Mouse (Mus musculus) lung, embryonic 14.5 days (tissue): ENCODE results near the gene 1700025G04Rik. TPM values are rescaled to one million over a fixed set of nuclear protein-coding genes. Genes with fewer than 3 reads are reported as not detected.
"Not testable (repeated sequence)": the region's sequence is repeated elsewhere in the genome, so short reads cannot be mapped to it uniquely, and the experiment has no call there.

Source experiments
- ATAC-seq: fragments of 200-750 bp; cut with Nextera tagmentation; 2 replicates; pipeline ENCODE4 v1.8.0; 2017; ENCODE audit warnings: mild to moderate bottlenecking, moderate TSS enrichment, moderate library complexity; ENCODE audit not compliant: insufficient read depth
- DNase-seq: peaks from one replicate; pipeline ENCODE4 v3.0.0-alpha.2; 2015
- H3K27ac ChIP-seq: fragments of 300-500 bp; sonication (generic); 2 replicates; pipeline ENCODE4 v1.5.1; 2014; ENCODE audit warnings: low read depth, mild to moderate bottlenecking, moderate library complexity
- H3K27me3 ChIP-seq: fragments of 300-500 bp; sonication (generic); 2 replicates; pipeline ENCODE4 v1.6.1; 2014; ENCODE audit warnings: low read length, control low read depth; ENCODE audit not compliant: insufficient read depth
- H3K36me3 ChIP-seq: fragments of 300-500 bp; sonication (generic); 2 replicates; pipeline ENCODE4 v1.6.1; 2014; ENCODE audit warnings: control low read depth; ENCODE audit not compliant: insufficient read depth
- H3K4me1 ChIP-seq: fragments of 300-500 bp; sonication (generic); 2 replicates; pipeline ENCODE4 v1.6.1; 2014; ENCODE audit warnings: antibody characterized with exemption, control low read depth; ENCODE audit not compliant: insufficient read depth
- H3K4me2 ChIP-seq: fragments of 300-500 bp; sonication (generic); 2 replicates; pipeline ENCODE4 v1.6.1; 2014; ENCODE audit warnings: mild to moderate bottlenecking
- H3K4me3 ChIP-seq: fragments of 300-500 bp; sonication (generic); 2 replicates; pipeline ENCODE4 v1.5.1; 2014; ENCODE audit warnings: low read depth, low read length
- H3K9ac ChIP-seq: fragments of 300-500 bp; sonication (generic); 2 replicates; pipeline ENCODE4 v1.6.1; 2014
- H3K9me3 ChIP-seq: fragments of 300-500 bp; sonication (generic); 2 replicates; pipeline ENCODE4 v1.6.1; 2016; ENCODE audit warnings: low read depth, low read length, control low read depth
- CTCF ChIP-seq: IDR thresholded peaks from 2 replicates; pipeline ENCODE4 v1.5.1; 2016; ENCODE audit warnings: antibody characterized with exemption, low read depth
- WGBS: fragments of 180-500 bp; shearing (Covaris S2); extraction: QIAGEN DNeasy Blood & Tissue Kit; methylation state at CpG from one replicate; pipeline ENCODE4 v1.1.7; 2014; 5-methylcytosine and 5-hydroxymethylcytosine counted together
- polyA plus RNA-seq: library from polyadenylated mRNA; unstranded; fragments of >200 nt; fragmentation: Nextera tagmentation; extraction: Ambion mirVana; gene quantifications from 2 replicates; pipeline ENCODE4 v1.2.1, GENCODE M21; 2014

1700025G04Rik gene
- polyA plus RNA-seq, 1 experiment from 2014 or later, result 27.4 TPM

DNA sequence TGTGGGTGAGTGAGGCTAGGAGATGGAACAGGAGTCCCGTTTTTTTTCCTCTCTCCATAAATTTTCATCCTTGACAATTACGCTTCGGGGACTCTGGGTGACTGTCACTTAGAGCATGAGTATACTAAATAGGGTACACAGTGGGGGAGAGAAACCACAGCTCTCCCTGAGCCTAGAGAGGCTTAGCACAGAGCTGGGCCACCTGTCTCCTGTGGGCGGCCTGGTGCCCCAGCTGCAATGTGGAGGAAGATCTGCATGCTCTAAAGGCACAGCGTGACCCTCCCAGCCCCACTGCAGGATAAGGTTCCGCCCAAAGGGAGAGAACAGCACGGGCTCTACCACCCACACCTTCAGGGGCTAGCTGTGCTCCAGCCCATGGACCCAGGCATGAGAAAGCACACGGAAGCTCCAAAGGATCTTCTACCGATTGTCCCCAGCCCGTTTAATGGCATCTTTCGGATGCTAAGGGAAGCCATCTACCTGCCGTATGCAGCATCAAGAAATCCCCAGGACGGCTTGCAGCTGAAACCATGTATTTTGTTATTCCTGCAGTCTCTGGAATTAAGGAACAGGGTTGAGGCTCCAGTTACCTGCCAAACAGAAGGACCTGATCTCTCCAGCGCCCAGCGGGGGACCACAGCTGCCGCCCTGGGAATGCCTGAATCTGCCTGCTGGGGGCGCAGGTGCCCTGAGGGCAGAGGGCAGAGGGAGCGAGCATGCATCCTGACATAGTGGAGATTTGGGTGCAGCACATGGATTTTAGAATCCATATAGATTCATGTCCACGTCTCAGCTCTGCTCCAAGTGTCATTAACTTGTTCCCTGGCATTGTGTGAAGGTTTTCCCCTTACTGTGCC, 243.8 kb downstream of the 1700025G04Rik start:
- 60% methylated on average over 19 of the region's 19 CpGs for WGBS
- no peak overlapping the region for H3K4me2 ChIP-seq
- no peaks in the 10 kb centered on the region for H3K4me1 ChIP-seq
- no peaks in the 10 kb centered on the region for H3K9me3 ChIP-seq
- H3K27ac ChIP-seq, result no peak overlapping the region
- no peak overlapping the region for H3K4me3 ChIP-seq
- H3K9ac ChIP-seq, result no peak overlapping the region
- peak; percentile 49 for TF ChIP-seq CTCF
- no peak for ATAC-seq
- no peaks in the 10 kb centered on the region for H3K27me3 ChIP-seq
- no peaks in the 10 kb centered on the region for H3K36me3 ChIP-seq
- DNase-seq, result no peak

DNA sequence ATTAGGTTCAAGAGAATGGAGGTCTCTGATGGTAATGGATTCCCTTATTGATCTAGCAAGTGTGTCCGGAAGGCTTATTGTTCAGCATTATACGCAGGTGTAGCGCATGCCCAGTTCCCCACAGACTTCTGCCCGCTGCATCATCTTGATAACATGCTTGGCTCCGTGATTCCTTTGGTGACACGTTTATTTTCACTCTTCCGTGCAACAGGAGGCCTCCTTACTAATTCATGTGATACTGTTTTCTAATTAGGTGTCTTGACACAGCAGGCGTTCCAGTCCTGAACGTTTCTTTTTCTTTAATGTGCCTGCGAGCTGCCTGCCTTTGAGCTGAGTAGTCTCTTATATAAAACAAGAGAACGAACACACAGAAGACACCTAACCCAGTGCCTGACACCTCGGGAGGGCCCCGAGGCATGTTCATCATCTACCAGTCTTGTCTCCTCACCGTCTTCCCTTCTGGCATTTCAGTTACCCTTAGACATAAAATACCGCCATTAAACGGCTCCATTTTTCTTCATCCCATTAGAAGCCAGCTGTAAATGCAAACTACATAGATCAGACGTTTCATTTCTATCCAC, 244.6 kb downstream of the 1700025G04Rik start:
- H3K27me3 ChIP-seq, result no peaks in the 10 kb centered on the region
- no peak for ATAC-seq
- no peaks in the 10 kb centered on the region for H3K9me3 ChIP-seq
- H3K4me3 ChIP-seq, result no peak overlapping the region
- H3K4me1 ChIP-seq, result no peaks in the 10 kb centered on the region
- no peak overlapping the region for H3K4me2 ChIP-seq
- DNase-seq, result no peak
- TF ChIP-seq CTCF, result no peak
- 69% methylated on average over 17 of the region's 17 CpGs for WGBS
- no peak overlapping the region for H3K9ac ChIP-seq
- H3K36me3 ChIP-seq, result no peaks in the 10 kb centered on the region
- H3K27ac ChIP-seq, result no peak overlapping the region

DNA sequence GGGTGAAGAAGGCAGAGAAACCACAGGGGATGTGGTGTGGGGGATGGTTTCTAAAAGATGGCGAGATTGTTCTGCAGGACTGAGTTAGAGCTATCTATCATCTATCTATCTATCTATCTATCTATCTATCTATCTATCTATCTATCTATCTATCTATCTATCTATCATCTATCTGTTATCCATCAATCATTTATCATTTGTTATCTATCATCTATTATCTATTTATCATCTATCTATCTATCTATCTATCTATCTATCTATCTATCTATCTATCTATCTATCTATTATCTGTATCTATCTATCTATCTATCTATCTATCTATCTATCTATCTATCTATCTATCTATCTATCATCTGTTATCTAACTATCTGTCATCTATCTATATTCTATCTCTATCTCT, 249.6 kb downstream of the 1700025G04Rik start:
- not testable (repeated sequence) for H3K4me2 ChIP-seq, H3K27ac ChIP-seq, DNase-seq, H3K36me3 ChIP-seq, H3K9me3 ChIP-seq, ATAC-seq, H3K4me1 ChIP-seq, H3K9ac ChIP-seq, H3K27me3 ChIP-seq, H3K4me3 ChIP-seq
- 88% methylated on average over 1 of the region's 1 CpGs for WGBS

DNA sequence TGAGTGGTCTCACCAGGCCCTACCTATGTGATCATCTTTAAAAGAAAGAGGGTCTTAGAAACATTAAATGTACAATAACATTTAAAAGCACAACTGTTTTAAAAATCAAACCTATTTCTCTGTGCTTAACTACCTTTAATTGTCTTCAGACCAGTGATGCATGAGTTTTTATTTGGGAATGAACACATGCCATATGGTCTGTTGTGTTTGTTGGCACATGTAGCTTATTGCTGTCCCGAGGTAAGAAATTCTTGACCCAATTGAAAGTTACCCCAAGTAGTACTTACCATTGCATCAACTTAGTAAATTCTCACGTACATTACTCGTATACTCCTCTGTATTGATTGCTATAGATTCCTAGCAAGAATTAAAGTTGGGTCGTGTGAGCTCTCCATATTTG, 254.7 kb downstream of the 1700025G04Rik start:
- no peak overlapping the region for H3K4me3 ChIP-seq
- H3K36me3 ChIP-seq, result no peaks in the 10 kb centered on the region
- H3K9ac ChIP-seq, result no peak overlapping the region
- no peak for DNase-seq
- no peak for TF ChIP-seq CTCF
- ATAC-seq, result no peak
- H3K27ac ChIP-seq, result no peak overlapping the region
- H3K27me3 ChIP-seq, result no peaks in the 10 kb centered on the region
- no peak overlapping the region for H3K4me2 ChIP-seq
- peaks cover 4% of the 10 kb centered on the region; the same call in 1 of the 2 replicates for H3K9me3 ChIP-seq
- H3K4me1 ChIP-seq, result no peaks in the 10 kb centered on the region
- 88% methylated on average over 4 of the region's 4 CpGs for WGBS

DNA sequence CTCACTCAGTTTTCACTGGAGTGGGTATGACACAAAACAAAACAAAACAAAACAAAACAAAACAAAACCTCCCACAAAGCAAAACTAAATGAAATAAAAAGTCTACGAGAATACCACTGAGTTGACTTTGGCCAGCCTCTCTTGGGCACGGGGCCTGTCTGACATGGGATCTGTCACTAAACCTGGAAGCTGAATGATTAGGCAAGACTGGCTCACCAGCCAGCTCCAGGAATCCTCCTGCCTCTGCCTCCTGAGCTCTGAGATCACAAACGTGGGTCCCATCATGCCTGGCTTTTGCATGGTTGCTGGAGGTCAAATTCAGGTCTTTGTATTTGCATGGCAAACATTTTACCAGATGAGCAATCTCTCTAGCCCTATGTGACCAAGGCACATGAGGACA, 258.1 kb downstream of the 1700025G04Rik start:
- ATAC-seq, result no peak
- no peaks in the 10 kb centered on the region for H3K4me1 ChIP-seq
- 74% methylated on average over 3 of the region's 3 CpGs for WGBS
- H3K4me3 ChIP-seq, result no peak overlapping the region
- no peak overlapping the region for H3K9ac ChIP-seq
- H3K36me3 ChIP-seq, result no peaks in the 10 kb centered on the region
- H3K27me3 ChIP-seq, result no peaks in the 10 kb centered on the region
- TF ChIP-seq CTCF, result no peak
- no peak overlapping the region for H3K4me2 ChIP-seq
- no peak for DNase-seq
- H3K9me3 ChIP-seq, result peaks cover 4% of the 10 kb centered on the region; the same call in 1 of the 2 replicates
- H3K27ac ChIP-seq, result no peak overlapping the region

DNA sequence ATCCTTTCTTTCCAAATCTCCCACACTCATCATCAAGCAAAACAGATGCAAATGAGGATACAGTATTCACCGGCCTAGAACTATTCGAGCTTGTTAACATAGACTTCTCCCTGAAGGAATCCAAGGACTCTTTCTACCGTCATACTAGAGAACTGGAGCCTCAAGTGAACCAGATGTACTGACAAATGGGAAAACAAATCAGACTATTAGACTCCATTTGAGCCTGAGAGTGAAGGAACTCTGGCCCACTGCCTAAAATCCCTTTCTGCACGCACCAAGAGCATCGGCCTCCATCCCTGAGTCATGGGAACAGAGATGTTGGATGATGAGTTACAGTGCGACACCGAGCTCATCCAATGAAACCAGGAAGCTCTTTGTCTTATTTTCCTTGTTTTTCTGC, 264.9 kb downstream of the 1700025G04Rik start:
- no peak overlapping the region for H3K27ac ChIP-seq
- TF ChIP-seq CTCF, result no peak
- H3K4me3 ChIP-seq, result no peak overlapping the region
- H3K9ac ChIP-seq, result no peak overlapping the region
- H3K9me3 ChIP-seq, result no peaks in the 10 kb centered on the region
- DNase-seq, result peak; percentile 65
- ATAC-seq, result 0 out of 2 replicates have a peak, but pooled peaks have one; percentile 49
- H3K4me1 ChIP-seq, result no peaks in the 10 kb centered on the region
- H3K4me2 ChIP-seq, result no peak overlapping the region
- 0 out of 2 replicates have a peak, but pooled peaks cover under 1% of the 10 kb centered on the region for H3K36me3 ChIP-seq
- 51% methylated on average over 7 of the region's 7 CpGs for WGBS
- H3K27me3 ChIP-seq, result no peaks in the 10 kb centered on the region

DNA sequence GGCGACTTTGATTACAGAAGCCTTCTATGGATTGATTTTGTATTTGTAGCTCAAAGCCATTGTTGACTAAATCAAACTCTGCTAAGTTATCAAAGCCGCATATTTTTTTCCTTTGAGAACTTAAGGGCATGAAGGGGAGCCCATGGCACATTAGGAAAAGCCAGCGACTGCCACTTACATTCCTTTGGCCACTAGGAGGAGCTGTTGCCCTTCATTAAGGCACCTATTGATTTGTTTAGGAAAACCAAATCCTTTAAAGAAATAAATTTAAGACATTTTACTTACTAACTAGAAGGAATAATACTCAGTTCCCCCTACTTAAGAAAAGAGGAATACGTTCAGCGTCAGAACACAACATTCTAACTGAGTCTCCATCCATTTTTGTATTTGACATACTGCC, 269.5 kb downstream of the 1700025G04Rik start:
- DNase-seq (peak; percentile 96), ATAC-seq (no peak)
- H3K27ac ChIP-seq, result no peak overlapping the region
- H3K4me2 ChIP-seq, result no peak overlapping the region
- peak; percentile 89 for TF ChIP-seq CTCF
- 25% methylated on average over 5 of the region's 5 CpGs for WGBS
- no peak overlapping the region for H3K4me3 ChIP-seq
- H3K4me1 ChIP-seq, result no peaks in the 10 kb centered on the region
- no peaks in the 10 kb centered on the region for H3K9me3 ChIP-seq
- H3K36me3 ChIP-seq, result peaks cover 30% of the 10 kb centered on the region
- H3K9ac ChIP-seq, result no peak overlapping the region
- no peaks in the 10 kb centered on the region for H3K27me3 ChIP-seq
